In the genomic region with DNA sequence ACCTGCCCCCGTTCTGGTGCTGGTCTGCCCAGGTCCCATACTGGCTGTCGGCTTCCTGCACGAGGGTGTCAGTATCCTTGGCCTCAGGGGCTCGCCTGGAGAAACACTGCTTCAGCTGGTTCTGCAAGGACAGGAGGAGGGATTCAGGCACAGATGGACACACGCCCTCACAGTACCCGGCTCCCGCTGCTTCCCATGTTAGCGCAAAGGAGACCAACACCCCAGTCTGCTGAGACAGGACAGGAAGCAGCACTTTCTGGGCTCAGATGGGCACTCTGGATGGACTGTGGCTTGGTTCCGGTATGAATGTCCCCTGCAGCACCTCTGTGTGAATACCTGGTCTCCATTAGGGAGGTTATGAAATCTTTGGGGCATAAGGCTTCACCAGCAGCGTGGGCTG, we compare ENCODE assay signal across 42 mouse cellular contexts. TPM values are rescaled to one million over a fixed set of nuclear protein-coding genes. Genes with fewer than 3 reads are reported as not detected.
DNase-seq lines count a peak whose midpoint lies in the region; ATAC-seq and TF ChIP-seq lines count a peak whose summit lies in the region.
"Had no signal": no experiment of that assay in that cellular context is flagged by ENCODE, and none has a peak within 500 bp of the region (broad histone marks: within the 10 kb centered on the region; RNA-seq: fewer than 3 reads in every experiment).

No protein-coding gene starts in this region.

- no peak for ATAC-seq in forebrain, embryonic 14.5 days
- ATAC-seq in heart, embryonic 12.5 days (ENCODE audit: insufficient number of reproducible peaks, low FRiP score) = no peak
- ATAC-seq in midbrain, embryonic 11.5 days (ENCODE audit: low FRiP score) = no peak
- no peak for ATAC-seq in midbrain, embryonic 16.5 days
- ATAC-seq: activated CD4-positive, CD25-positive, alpha-beta regulatory T cell, adult 4 months; forebrain, embryonic 13.5 days; liver, embryonic 12.5 days; liver, postnatal 0 days; lung, postnatal 0 days; midbrain, embryonic 15.5 days had no signal

- TF ChIP-seq CTCF in layer of hippocampus, adult 2 months (conservative IDR thresholded peaks at IDR 0.05) = no peak

- intact Hi-C loops in heart, postnatal 36 days (cut with DNase I) = no loop called here

- H3K36me3 ChIP-seq in forebrain, embryonic 10.5 days (replicated peaks) = peaks cover 10% of the 10 kb centered on the region
- H3K36me3 ChIP-seq in forebrain, embryonic 14.5 days (ENCODE audit: control insufficient read depth, insufficient read depth, low read length) = 0 out of 2 replicates have a peak, but pooled peaks cover 4% of the 10 kb centered on the region
- peaks cover 42% of the 10 kb centered on the region for H3K36me3 ChIP-seq in heart, embryonic 12.5 days
- H3K36me3 ChIP-seq in midbrain, embryonic 11.5 days (ENCODE audit: control insufficient read depth, insufficient read depth, low read length) = no peaks in the 10 kb centered on the region
- no peaks in the 10 kb centered on the region for H3K36me3 ChIP-seq in midbrain, embryonic 16.5 days (ENCODE audit: control insufficient read depth, insufficient read depth, low read length)
- H3K36me3 ChIP-seq: liver, embryonic 12.5 days; midbrain, embryonic 15.5 days; neural tube, embryonic 12.5 days had no signal

- no peaks in the 10 kb centered on the region for H3K9me3 ChIP-seq in forebrain, embryonic 10.5 days
- no peaks in the 10 kb centered on the region for H3K9me3 ChIP-seq in forebrain, embryonic 14.5 days (replicated peaks; ENCODE audit: control insufficient read depth, low read length)
- no peaks in the 10 kb centered on the region for H3K9me3 ChIP-seq in heart, embryonic 12.5 days (replicated peaks)
- no peaks in the 10 kb centered on the region for H3K9me3 ChIP-seq in midbrain, embryonic 11.5 days (ENCODE audit: control insufficient read depth, low read length)
- no peaks in the 10 kb centered on the region for H3K9me3 ChIP-seq in midbrain, embryonic 16.5 days (replicated peaks; ENCODE audit: control insufficient read depth, low read length, poor library complexity, severe bottlenecking)
- H3K9me3 ChIP-seq: forebrain, embryonic 13.5 days; kidney, embryonic 15.5 days; liver, embryonic 12.5 days; midbrain, embryonic 15.5 days; neural tube, embryonic 12.5 days had no signal

- no peaks in the 10 kb centered on the region for H3K27me3 ChIP-seq in forebrain, embryonic 10.5 days (ENCODE audit: poor library complexity, severe bottlenecking)
- no peaks in the 10 kb centered on the region for H3K27me3 ChIP-seq in forebrain, embryonic 14.5 days (replicated peaks; ENCODE audit: control insufficient read depth, insufficient read depth, low read length)
- H3K27me3 ChIP-seq in heart, embryonic 12.5 days (replicated peaks) = no peaks in the 10 kb centered on the region
- H3K27me3 ChIP-seq in midbrain, embryonic 11.5 days (ENCODE audit: control insufficient read depth, insufficient read depth, low read length) = no peaks in the 10 kb centered on the region
- H3K27me3 ChIP-seq in midbrain, embryonic 16.5 days (ENCODE audit: control insufficient read depth, insufficient read depth, low read depth, low read length) = no peaks in the 10 kb centered on the region
- H3K27me3 ChIP-seq: CH12.LX; forebrain, embryonic 13.5 days; kidney, embryonic 15.5 days; liver, embryonic 12.5 days; midbrain, embryonic 15.5 days; neural tube, embryonic 12.5 days had no signal

- no peak overlapping the region for H3K4me2 ChIP-seq in forebrain, embryonic 14.5 days (ENCODE audit: low read length)
- no peak overlapping the region for H3K4me2 ChIP-seq in heart, embryonic 12.5 days
- no peak overlapping the region for H3K4me2 ChIP-seq in midbrain, embryonic 11.5 days
- no peak overlapping the region for H3K4me2 ChIP-seq in midbrain, embryonic 16.5 days (ENCODE audit: low read length)
- H3K4me2 ChIP-seq: forebrain, embryonic 13.5 days; kidney, embryonic 15.5 days; liver, embryonic 12.5 days; midbrain, embryonic 15.5 days; neural tube, embryonic 12.5 days had no signal

- H3K9ac ChIP-seq in forebrain, embryonic 14.5 days (ENCODE audit: low read length) = no peak overlapping the region
- H3K9ac ChIP-seq in heart, embryonic 12.5 days = no peak overlapping the region
- H3K9ac ChIP-seq in midbrain, embryonic 11.5 days (ENCODE audit: low read length) = no peak overlapping the region
- no peak overlapping the region for H3K9ac ChIP-seq in midbrain, embryonic 16.5 days (ENCODE audit: low read depth, low read length)
- H3K9ac ChIP-seq: forebrain, embryonic 13.5 days; kidney, embryonic 15.5 days; liver, embryonic 12.5 days; liver, postnatal 0 days; midbrain, embryonic 15.5 days; neural tube, embryonic 12.5 days had no signal

- H3K4me3 ChIP-seq in forebrain, embryonic 10.5 days = no peak overlapping the region
- H3K4me3 ChIP-seq in forebrain, embryonic 14.5 days (ENCODE audit: low read depth, low read length) = no peak overlapping the region
- H3K4me3 ChIP-seq in heart, embryonic 12.5 days = no peak overlapping the region
- no peak overlapping the region for H3K4me3 ChIP-seq in layer of hippocampus, adult 2 months
- H3K4me3 ChIP-seq in midbrain, embryonic 11.5 days (ENCODE audit: low read depth, low read length) = no peak overlapping the region
- no peak overlapping the region for H3K4me3 ChIP-seq in midbrain, embryonic 16.5 days (ENCODE audit: low read depth, low read length)
- H3K4me3 ChIP-seq: erythroblast, embryonic 14.5 days; forebrain, embryonic 13.5 days; kidney, embryonic 15.5 days; liver, embryonic 12.5 days; midbrain, embryonic 15.5 days; myocyte; neural tube, embryonic 12.5 days had no signal

- peaks cover 19% of the 10 kb centered on the region for H3K4me1 ChIP-seq in forebrain, embryonic 10.5 days
- peaks cover 3% of the 10 kb centered on the region; the same call in 1 of the 2 replicates for H3K4me1 ChIP-seq in forebrain, embryonic 14.5 days (ENCODE audit: control insufficient read depth, insufficient read depth, low read length)
- H3K4me1 ChIP-seq in heart, embryonic 12.5 days (replicated peaks) = peaks cover 44% of the 10 kb centered on the region
- H3K4me1 ChIP-seq in midbrain, embryonic 11.5 days (ENCODE audit: control insufficient read depth, insufficient read depth, low read length) = peaks cover 4% of the 10 kb centered on the region; the same call in 1 of the 2 replicates
- peaks cover 9% of the 10 kb centered on the region for H3K4me1 ChIP-seq in midbrain, embryonic 16.5 days (ENCODE audit: control insufficient read depth, insufficient read depth, low read length)
- H3K4me1 ChIP-seq: liver, embryonic 12.5 days had no signal

- DNase-seq in forebrain, embryonic 10.5 days (ENCODE audit: extremely low spot score, low spot score) = no peak
- DNase-seq in forebrain, embryonic 14.5 days (ENCODE audit: low spot score) = no peak
- DNase-seq in heart, postnatal 36 days = no peak
- DNase-seq in layer of hippocampus, adult 2 months (ENCODE audit: low spot score in 2 of 2) = no peak
- DNase-seq in layer of hippocampus, postnatal 25 days (ENCODE audit: extremely low spot score in 1 of 2, low spot score in 1 of 2) = no peak
- DNase-seq in midbrain, embryonic 11.5 days (ENCODE audit: low spot score, missing footprints) = peak; percentile 78
- DNase-seq: adrenal gland, adult 2 months; adrenal gland, postnatal 36 days; cerebellum, adult 2 months; cerebellum, postnatal 14 days; kidney, adult 18-20 months; kidney, postnatal 25 days; left cerebral cortex, postnatal 4 days; liver, postnatal 0 days; thymus, adult 2 months; thymus, postnatal 36 days had no signal

- 90% methylated on average over 10 of the region's 10 CpGs for WGBS in forebrain, embryonic 10.5 days
- 89% methylated on average over 10 of the region's 10 CpGs for WGBS in forebrain, embryonic 14.5 days
- 77% methylated on average over 10 of the region's 10 CpGs for WGBS in heart, embryonic 12.5 days
- 87% methylated on average over 10 of the region's 10 CpGs for WGBS in midbrain, embryonic 11.5 days
- WGBS in midbrain, embryonic 16.5 days = 89% methylated on average over 10 of the region's 10 CpGs

- 0 out of 2 replicates have a peak overlapping the region, but pooled peaks have one; percentile 51 for H3K27ac ChIP-seq in forebrain, embryonic 10.5 days
- H3K27ac ChIP-seq in forebrain, embryonic 14.5 days (ENCODE audit: low read depth, low read length) = no peak overlapping the region
- H3K27ac ChIP-seq in heart, embryonic 12.5 days (ENCODE audit: poor library complexity, severe bottlenecking) = peak overlapping the region; percentile 62; the same call in 1 of the 2 replicates
- H3K27ac ChIP-seq in layer of hippocampus, adult 2 months = peak overlapping the region; percentile 56; the same call in 1 of the 2 replicates
- H3K27ac ChIP-seq in midbrain, embryonic 11.5 days (ENCODE audit: low read depth, low read length) = no peak overlapping the region
- H3K27ac ChIP-seq in midbrain, embryonic 16.5 days (ENCODE audit: low read length) = no peak overlapping the region
- H3K27ac ChIP-seq: forebrain, embryonic 13.5 days; kidney, embryonic 15.5 days; liver, embryonic 12.5 days; macrophage; midbrain, embryonic 15.5 days; neural tube, embryonic 12.5 days had no signal

RNA-seq across cellular contexts. Expression of a gene that starts 20.1 kb away (rescaled TPM):
- 1.0 TPM in 2 replicates for polyA plus RNA-seq in forebrain, embryonic 10.5 days (2016; fragmentation: Nextera tagmentation; extraction: Ambion mirVana)
- 0.48 and 0.70 TPM in 2 replicates for polyA plus RNA-seq in forebrain, embryonic 14.5 days (2014; fragmentation: Nextera tagmentation; extraction: Ambion mirVana)
- polyA plus RNA-seq in heart, embryonic 12.5 days (2016; fragmentation: Nextera tagmentation; extraction: Ambion mirVana) = 1.4 and 1.5 TPM in 2 replicates
- 1 to 10 TPM in 1 of 2 experiments, under 1 TPM in 1; 0.28 to 1.8 TPM for total RNA-seq in heart, postnatal 36 days (2021)
- 1 to 10 TPM; 3.8 to 4.2 TPM for total RNA-seq in layer of hippocampus, adult 2 months (2021)
- total RNA-seq in layer of hippocampus, postnatal 25 days (2021) = 1 to 10 TPM; 1.5 to 2.8 TPM
- polyA plus RNA-seq in midbrain, embryonic 11.5 days (2014; fragmentation: Nextera tagmentation; extraction: Ambion mirVana) = 0.18 TPM in 1 of 2 replicates, not detected in the other
- polyA plus RNA-seq in midbrain, embryonic 16.5 days (2015; fragmentation: Nextera tagmentation; extraction: Ambion mirVana) = 0.60 and 2.3 TPM in 2 replicates
- total RNA-seq: CH12.LX; hematopoietic stem cell, adult 5-6 weeks; megakaryocyte-erythroid progenitor cell, adult 5-6 weeks had no signal
- polyA plus RNA-seq: activated CD4-positive, CD25-positive, alpha-beta regulatory T cell, adult 4 months; C2C12; erythroblast, embryonic 14.5 days; liver, embryonic 12.5 days; macrophage had no signal

RNA-seq across cellular contexts. Expression of a gene that starts 31.5 kb away (rescaled TPM):
- not detected in 2 replicates for polyA plus RNA-seq in forebrain, embryonic 10.5 days (2016; fragmentation: Nextera tagmentation; extraction: Ambion mirVana)
- polyA plus RNA-seq in forebrain, embryonic 14.5 days (2014; fragmentation: Nextera tagmentation; extraction: Ambion mirVana) = not detected in 2 replicates
- polyA plus RNA-seq in heart, embryonic 12.5 days (2016; fragmentation: Nextera tagmentation; extraction: Ambion mirVana) = not detected in 2 replicates
- not detected for total RNA-seq in heart, postnatal 36 days (2021)
- total RNA-seq in layer of hippocampus, adult 2 months (2021) = not detected
- not detected for total RNA-seq in layer of hippocampus, postnatal 25 days (2021)
- not detected in 2 replicates for polyA plus RNA-seq in midbrain, embryonic 11.5 days (2014; fragmentation: Nextera tagmentation; extraction: Ambion mirVana)
- not detected in 2 replicates for polyA plus RNA-seq in midbrain, embryonic 16.5 days (2015; fragmentation: Nextera tagmentation; extraction: Ambion mirVana)
- total RNA-seq: adrenal gland, adult 2 months; adrenal gland, postnatal 36 days; CH12.LX; ES-E14; gastrocnemius, adult 8-10 months; hematopoietic stem cell, adult 5-6 weeks; layer of hippocampus, adult 8-10 months; left cerebral cortex, postnatal 4 days; megakaryocyte-erythroid progenitor cell, adult 5-6 weeks had no signal
- polyA plus RNA-seq: activated CD4-positive, CD25-positive, alpha-beta regulatory T cell, adult 4 months; adrenal gland, adult 2 months; C2C12; cerebellum, adult 2 months; cortical plate, adult 2 months; embryonic facial prominence, embryonic 14.5 days; erythroblast, embryonic 14.5 days; forebrain, embryonic 13.5 days; gonadal fat pad, adult 2 months; heart, embryonic 14.5 days; hindbrain, embryonic 16.5 days; intestine, embryonic 14.5 days; kidney, embryonic 15.5 days; limb, embryonic 14.5 days; liver, embryonic 12.5 days; liver, postnatal 0 days; lung, postnatal 0 days; macrophage; midbrain, embryonic 15.5 days; myocyte; neural tube, embryonic 12.5 days had no signal

Comparison
In these comparisons a context has a peak if more than half of its experiments do, and no peak if none do; other contexts are left out.
1. H3K27ac ChIP-seq: peak in forebrain, embryonic 10.5 days (single experiment), heart, embryonic 12.5 days (single experiment) and layer of hippocampus, adult 2 months (single experiment); none in forebrain, embryonic 14.5 days (single experiment), midbrain, embryonic 11.5 days (single experiment) and midbrain, embryonic 16.5 days (single experiment).